Mouse (Mus musculus) lung, postnatal 36 days (tissue): ENCODE measurements around the gene Cdc5l.
"Not testable (repeated sequence)": the region's sequence is repeated elsewhere in the genome, so short reads cannot be mapped to it uniquely, and the experiment has no call there.

ENCODE experiments used
- DNase-seq: peaks from one replicate; pipeline ENCODE4 v3.0.0; 2022; ENCODE audit warnings: mixed read lengths

The Cdc5l gene

GRCm38 (mm10) chr17:45432706-45433398 is 685 bp downstream of the Cdc5l start:
- peak; percentile 29 for DNase-seq

- DNase-seq, result no peak
These were observed 1.5 kb downstream of the Cdc5l start for GRCm38 (mm10) chr17:45432007-45432406.

GRCm38 (mm10) chr17:45417387-45417786 is 16.1 kb downstream of the Cdc5l start:
- DNase-seq, result no peak

GRCm38 (mm10) chr17:45411617-45412016 is 21.9 kb downstream of the Cdc5l start:
- DNase-seq, result not testable (repeated sequence)

DNA sequence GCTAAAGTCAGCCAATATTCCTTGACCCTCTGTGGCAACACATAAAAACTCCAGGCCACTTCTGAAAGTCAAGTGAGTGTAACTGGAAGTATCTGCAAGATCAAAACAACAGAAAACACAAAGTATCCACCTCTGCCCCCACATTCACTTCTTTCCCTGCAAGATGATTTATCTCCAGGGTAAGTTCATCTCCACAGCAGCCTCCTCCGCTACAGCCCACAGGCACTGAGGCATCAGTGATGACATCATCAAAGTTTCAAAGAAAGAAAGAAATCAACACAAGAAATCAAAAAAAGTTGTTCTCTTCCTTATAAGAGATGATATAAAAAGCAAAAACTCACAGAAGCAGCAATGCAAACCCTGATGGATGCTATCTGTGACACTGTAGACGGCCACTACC is 24.8 kb downstream of the Cdc5l start:
- no peak for DNase-seq

DNA sequence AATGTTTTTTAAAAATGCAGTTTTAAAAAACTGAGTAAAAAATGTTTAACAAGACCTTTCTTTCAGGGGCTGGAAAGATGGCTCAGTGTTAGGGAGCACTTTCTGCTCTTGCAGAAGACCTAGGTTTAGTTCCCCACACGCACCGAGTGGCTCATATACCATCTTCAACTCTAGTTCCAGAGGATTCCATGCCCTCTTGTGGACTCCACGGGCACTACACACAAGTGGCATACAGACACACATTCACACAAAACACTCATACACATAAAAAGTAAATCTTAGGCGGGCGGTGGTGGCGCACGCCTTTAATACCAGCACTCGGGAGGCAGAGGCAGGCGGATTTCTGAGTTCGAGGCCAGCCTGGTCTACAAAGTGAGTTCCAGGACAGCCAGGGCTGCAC is 27.3 kb downstream of the Cdc5l start:
- DNase-seq, result peak; percentile 11

GRCm38 (mm10) chr17:45403207-45403606 is 30.3 kb downstream of the Cdc5l start:
- peak; percentile 66 for DNase-seq

GRCm38 (mm10) chr17:45402601-45403000 is 30.9 kb downstream of the Cdc5l start:
- no peak for DNase-seq

DNA sequence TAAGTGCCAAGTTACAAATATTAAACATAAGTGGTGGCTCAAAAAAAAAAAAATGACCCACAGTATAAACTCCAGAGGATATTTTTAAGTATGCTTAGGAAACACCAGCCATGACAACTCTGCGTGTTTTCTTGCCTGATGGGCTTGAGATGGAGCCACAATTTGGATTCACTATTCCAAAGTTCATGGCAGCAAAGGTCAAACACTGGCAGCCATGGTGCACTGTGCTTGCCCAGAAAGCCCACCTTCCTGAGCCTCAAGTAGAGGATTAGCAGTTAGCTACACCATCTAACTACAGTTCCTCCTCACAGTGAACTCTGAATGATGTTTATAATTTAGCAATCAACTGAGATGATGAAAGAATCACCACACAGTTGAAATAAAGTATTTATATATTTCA is 31.4 kb downstream of the Cdc5l start:
- no peak for DNase-seq

GRCm38 (mm10) chr17:45401126-45401905 is 32.2 kb downstream of the Cdc5l start:
- no peak for DNase-seq

DNA sequence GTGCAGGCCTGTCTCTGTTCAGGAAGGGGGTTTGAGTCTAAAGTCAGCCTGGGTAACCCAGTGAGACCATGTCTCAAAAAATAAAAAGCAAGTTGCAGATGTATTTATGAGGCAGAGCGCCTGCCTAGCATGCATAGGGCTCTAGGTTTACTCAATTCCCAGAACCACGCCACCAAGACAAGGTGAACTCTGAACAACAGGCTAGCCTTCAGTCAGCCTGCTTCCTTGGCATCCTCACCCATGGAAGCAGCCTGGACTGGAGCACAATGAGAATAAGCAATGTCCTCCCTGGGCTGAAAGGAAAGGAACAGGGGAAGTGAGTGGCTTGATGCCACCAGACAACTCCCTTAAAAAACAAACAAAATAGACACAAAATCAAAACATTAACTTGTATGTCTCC is 35.5 kb downstream of the Cdc5l start:
- DNase-seq, result no peak

DNA sequence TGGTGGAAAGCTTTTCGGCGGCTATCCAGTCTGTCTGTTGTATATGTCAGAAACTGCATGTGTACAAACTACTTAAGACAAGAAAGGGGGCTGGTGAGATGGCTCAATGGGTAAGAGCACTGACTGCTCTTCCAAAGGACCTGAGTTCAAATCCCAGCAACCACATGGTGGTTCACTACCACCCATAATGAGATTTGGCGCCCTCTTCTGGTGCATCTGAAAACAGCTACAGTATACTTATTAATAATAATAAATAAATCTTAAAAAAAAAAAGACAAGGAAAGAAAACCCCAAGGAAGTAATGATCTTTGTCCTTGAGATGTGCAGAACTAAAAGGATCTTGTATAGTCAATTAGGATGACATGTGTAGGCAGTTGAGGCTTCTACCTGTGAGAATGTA is 36.0 kb downstream of the Cdc5l start:
- DNase-seq, result peak; percentile 22

DNA sequence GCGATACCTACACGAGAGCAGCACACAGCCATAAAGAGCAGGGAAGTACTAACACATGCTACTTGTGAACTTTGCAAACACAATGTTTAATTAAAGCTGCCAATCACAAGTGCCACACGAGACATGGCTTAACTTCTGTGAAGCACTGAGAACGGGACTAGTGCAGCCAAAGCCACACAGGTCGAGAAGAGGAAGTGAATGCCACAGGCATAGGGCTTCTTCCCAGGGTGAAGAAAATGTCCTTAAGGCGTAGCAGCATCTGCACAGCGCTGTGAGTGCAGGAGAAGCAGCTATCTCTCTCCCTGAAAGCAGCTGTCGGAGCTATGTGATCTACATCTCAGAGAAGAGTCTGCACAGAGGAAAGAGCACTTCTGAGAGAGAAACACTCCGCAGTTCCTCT is 38.9 kb downstream of the Cdc5l start:
- no peak for DNase-seq

- DNase-seq, result no peak
These were observed 39.8 kb downstream of the Cdc5l start for GRCm38 (mm10) chr17:45393765-45394164.

DNA sequence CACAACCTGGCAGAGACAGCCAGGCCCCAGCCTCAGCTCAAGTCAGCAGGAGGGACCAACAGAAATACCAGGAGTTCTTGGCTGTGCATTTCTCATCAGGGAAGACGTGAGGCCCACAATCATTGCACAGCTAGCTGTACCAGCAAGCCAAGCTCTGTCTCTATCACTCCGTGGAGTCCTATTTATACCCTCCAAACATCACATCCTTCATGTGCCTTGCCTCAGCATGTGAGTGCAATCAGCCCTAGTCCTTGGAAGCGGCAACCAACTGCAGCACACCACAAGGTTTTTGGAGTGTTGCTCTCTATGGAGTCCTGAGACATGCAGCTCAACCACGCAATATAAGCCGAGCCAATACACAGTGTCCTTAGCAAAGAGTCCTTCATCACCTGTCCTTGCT is 43.6 kb downstream of the Cdc5l start:
- no peak for DNase-seq

DNA sequence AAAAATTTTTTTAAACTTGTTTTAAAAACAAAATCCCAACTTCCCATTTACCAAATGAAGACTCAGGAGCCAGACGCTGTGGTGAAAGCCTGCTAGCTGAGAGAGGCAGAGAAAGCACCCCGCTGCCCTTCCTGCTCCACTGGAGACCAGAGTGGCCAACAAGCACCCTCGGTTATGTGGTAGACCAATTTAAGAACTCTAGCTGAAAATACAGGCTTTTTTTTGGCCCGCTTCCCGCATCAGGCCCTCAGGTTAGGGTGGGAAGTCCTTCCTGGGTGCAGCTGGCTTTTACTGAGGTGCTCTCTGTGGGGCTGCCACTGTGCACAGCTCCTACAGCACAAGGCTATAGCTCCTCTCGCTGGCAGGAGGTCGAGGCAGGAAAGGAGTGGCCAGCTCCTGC is 46.6 kb downstream of the Cdc5l start:
- no peak for DNase-seq

DNA sequence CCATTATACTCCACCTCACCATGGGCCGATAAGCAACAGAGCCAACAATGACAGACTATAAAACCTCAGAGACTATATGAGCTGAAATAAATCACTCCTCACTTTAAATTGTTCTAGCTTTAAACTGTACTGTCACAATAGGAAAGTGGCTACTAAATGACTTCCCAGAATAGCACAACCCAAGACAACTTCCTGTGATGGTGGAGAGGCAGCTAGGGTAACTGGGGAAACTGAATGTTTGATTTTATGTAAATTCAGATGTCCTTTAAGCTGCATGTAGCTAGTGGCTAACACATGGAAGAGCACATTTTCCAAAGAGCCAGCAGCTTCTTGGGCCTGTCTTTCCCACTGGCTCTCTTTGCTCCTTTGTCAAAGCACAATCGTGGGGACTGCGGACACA is 50.2 kb downstream of the Cdc5l start:
- DNase-seq, result no peak

DNA sequence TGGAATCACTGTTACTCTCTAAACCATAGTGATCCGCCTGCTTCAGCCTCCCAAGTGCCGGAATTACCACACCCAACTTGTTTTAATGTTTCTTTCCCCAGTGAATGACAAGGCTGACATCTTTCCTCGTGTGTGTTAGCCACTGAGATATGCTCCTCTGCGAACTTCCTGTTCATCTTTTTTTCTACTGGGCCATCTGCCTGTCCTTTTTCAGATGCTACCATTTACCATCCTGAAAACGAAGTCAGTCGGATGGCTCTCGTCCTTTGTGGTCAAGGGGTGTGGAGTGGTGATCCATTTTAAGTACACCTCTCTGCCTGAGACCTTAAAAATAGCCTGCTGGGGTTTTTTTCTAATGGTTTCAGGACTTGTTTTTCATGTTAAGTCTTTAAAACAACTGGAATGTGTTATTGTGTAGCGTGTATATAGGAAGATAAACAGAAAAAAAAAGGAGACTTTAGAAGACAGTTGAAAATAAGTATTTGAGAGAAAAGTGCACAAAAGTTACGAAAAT is 54.2 kb downstream of the Cdc5l start:
- no peak for DNase-seq

- no peak for DNase-seq
These were observed 56.2 kb downstream of the Cdc5l start for GRCm38 (mm10) chr17:45377323-45377722.

GRCm38 (mm10) chr17:45373987-45374608 is 59.4 kb downstream of the Cdc5l start:
- DNase-seq, result peak; percentile 63

GRCm38 (mm10) chr17:45371042-45371441 is 62.5 kb downstream of the Cdc5l start:
- DNase-seq, result no peak

GRCm38 (mm10) chr17:45370535-45370934 is 63.0 kb downstream of the Cdc5l start:
- DNase-seq, result no peak

DNA sequence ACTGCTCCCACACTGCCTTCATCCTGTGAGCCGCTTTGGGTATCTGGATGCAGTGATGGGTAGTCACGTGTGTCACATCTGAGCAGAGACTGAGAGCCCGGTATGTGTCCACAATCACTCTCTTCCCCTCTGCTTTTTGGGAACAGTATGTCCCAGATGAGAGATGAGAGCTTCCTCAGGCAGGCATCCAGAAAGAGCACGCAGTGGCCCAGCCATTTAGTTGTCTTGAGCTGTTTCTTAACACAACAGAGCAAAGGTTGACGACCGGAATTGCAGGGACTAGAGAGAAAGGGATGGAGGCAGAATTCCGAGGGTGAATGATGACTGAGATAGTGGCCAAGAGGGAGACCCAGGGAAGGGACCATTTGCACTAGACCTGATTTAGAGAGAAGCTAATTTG is 68.7 kb downstream of the Cdc5l start:
- DNase-seq, result peak; percentile 11

- no peak for DNase-seq
These were observed 72.6 kb downstream of the Cdc5l start for GRCm38 (mm10) chr17:45360950-45361349.
